Mouse (Mus musculus) hindbrain, embryonic 15.5 days (tissue): ENCODE measurements at regions not wholly inside any gene's neighbourhood (a gene's known extent, or its start where the extent isn't known, plus 50 kb on each side); places are given as distances from the start of the nearest gene placed in this dataset.
"Not testable (repeated sequence)": the region's sequence is repeated elsewhere in the genome, so short reads cannot be mapped to it uniquely, and the experiment has no call there.

Experiments used
- ATAC-seq: fragments of 200-750 bp; cut with Nextera tagmentation; 2 replicates; pipeline ENCODE4 v1.8.0; 2017; ENCODE audit warnings: low read depth, moderate number of reproducible peaks, moderate TSS enrichment; ENCODE audit not compliant: low FRiP score
- H3K27ac ChIP-seq: fragments of 300-500 bp; sonication (generic); replicated peaks from 2 replicates; pipeline ENCODE4 v1.5.1; 2015; ENCODE audit warnings: mild to moderate bottlenecking, inconsistent platforms
- H3K27me3 ChIP-seq: fragments of 300-500 bp; sonication (generic); 2 replicates; pipeline ENCODE4 v1.6.1; 2015; ENCODE audit warnings: control low read depth, inconsistent platforms
- H3K36me3 ChIP-seq: fragments of 300-500 bp; sonication (generic); 2 replicates; pipeline ENCODE4 v1.6.1; 2015; ENCODE audit warnings: control low read depth, inconsistent platforms
- H3K4me1 ChIP-seq: fragments of 300-500 bp; sonication (generic); replicated peaks from 2 replicates; pipeline ENCODE4 v1.6.1; 2015; ENCODE audit warnings: control low read depth, inconsistent platforms
- H3K4me2 ChIP-seq: fragments of 300-500 bp; sonication (generic); 2 replicates; pipeline ENCODE4 v1.6.1; 2015; ENCODE audit warnings: moderate library complexity, mild to moderate bottlenecking, inconsistent platforms
- H3K4me3 ChIP-seq: fragments of 300-500 bp; sonication (generic); 2 replicates; pipeline ENCODE4 v1.5.1; 2015; ENCODE audit warnings: mild to moderate bottlenecking, inconsistent platforms
- H3K9ac ChIP-seq: fragments of 300-500 bp; sonication (generic); 2 replicates; pipeline ENCODE4 v1.6.1; 2015; ENCODE audit warnings: inconsistent platforms
- H3K9me3 ChIP-seq: fragments of 300-500 bp; sonication (generic); 2 replicates; pipeline ENCODE4 v1.6.1; 2016; ENCODE audit warnings: control low read depth, inconsistent platforms
- WGBS: fragments of 180-500 bp; shearing (Covaris S2); methylation state at CpG from one replicate; pipeline ENCODE4 v1.1.7; 2015; 5-methylcytosine and 5-hydroxymethylcytosine counted together

GRCm38 (mm10) chr3:97509134-97509661 lies 87.4 kb upstream of the Olfr1402 start:
- H3K4me2 ChIP-seq, ATAC-seq, H3K27ac ChIP-seq, H3K36me3 ChIP-seq, H3K9me3 ChIP-seq, H3K27me3 ChIP-seq, H3K4me3 ChIP-seq, H3K9ac ChIP-seq: not testable (repeated sequence)
- WGBS, result 91% methylated on average over 11 of the region's 11 CpGs
- peaks cover 11% of the 10 kb centered on the region for H3K4me1 ChIP-seq

- Histone ChIP-seq H3K9ac (0 out of 2 replicates have a peak overlapping the region, but pooled peaks have one; percentile 1), H3K36me3 (no peaks in the 10 kb centered on the region), H3K27me3 (no peaks in the 10 kb centered on the region), H3K4me1 (peaks cover 11% of the 10 kb centered on the region), H3K4me2 (no peak overlapping the region; the same call in 1 of the 2 replicates), H3K27ac (0 out of 2 replicates have a peak overlapping the region, but pooled peaks have one; percentile 15), H3K9me3 (no peaks in the 10 kb centered on the region), H3K4me3 (no peak overlapping the region)
- 26% methylated on average over 8 of the region's 8 CpGs for WGBS
- ATAC-seq, result no peak
Measured at GRCm38 (mm10) chr3:97507209-97507608, 85.4 kb upstream of the Olfr1402 start.

- ATAC-seq, result no peak
- H3K4me1 ChIP-seq, result 0 out of 2 replicates have a peak, but pooled peaks cover 3% of the 10 kb centered on the region
- H3K27ac ChIP-seq, result no peak overlapping the region
- 71% methylated on average over 4 of the region's 4 CpGs for WGBS
- H3K36me3 ChIP-seq, result no peaks in the 10 kb centered on the region
- no peak overlapping the region for H3K9ac ChIP-seq
- no peaks in the 10 kb centered on the region for H3K27me3 ChIP-seq
- H3K4me3 ChIP-seq, result no peak overlapping the region
- no peak overlapping the region for H3K4me2 ChIP-seq
- H3K9me3 ChIP-seq, result no peaks in the 10 kb centered on the region
Measured at GRCm38 (mm10) chr3:97491904-97492303, 70.1 kb upstream of the Olfr1402 start.

- WGBS, result 64% methylated on average over 7 of the region's 7 CpGs
- Histone ChIP-seq H3K36me3 (no peaks in the 10 kb centered on the region), H3K4me2 (no peak overlapping the region), H3K9me3 (no peaks in the 10 kb centered on the region), H3K4me3 (no peak overlapping the region), H3K4me1 (0 out of 2 replicates have a peak, but pooled peaks cover 3% of the 10 kb centered on the region), H3K9ac (no peak overlapping the region), H3K27me3 (no peaks in the 10 kb centered on the region), H3K27ac (no peak overlapping the region)
- 0 out of 2 replicates have a peak, but pooled peaks have one; percentile 34 for ATAC-seq
Measured at GRCm38 (mm10) chr3:97491208-97491607, 69.4 kb upstream of the Olfr1402 start.

GRCm38 (mm10) chr3:97489336-97489735 lies 67.5 kb upstream of the Olfr1402 start:
- Histone ChIP-seq H3K9me3 (no peaks in the 10 kb centered on the region), H3K9ac (no peak overlapping the region), H3K27me3 (no peaks in the 10 kb centered on the region), H3K4me2 (no peak overlapping the region), H3K4me1 (0 out of 2 replicates have a peak, but pooled peaks cover 3% of the 10 kb centered on the region), H3K4me3 (no peak overlapping the region), H3K36me3 (no peaks in the 10 kb centered on the region), H3K27ac (no peak overlapping the region)
- 90% methylated on average over 9 of the region's 9 CpGs for WGBS
- ATAC-seq, result no peak
